Mouse (Mus musculus): Measurements from ENCODE around the gene Carns1. TPM values are rescaled to one million over a fixed set of nuclear protein-coding genes. Genes with fewer than 3 reads are reported as not detected.

Carns1 gene
- total and polyA plus RNA-seq, 3 experiments, result 1.7 to 4.0 (median 3.8) TPM

DNA sequence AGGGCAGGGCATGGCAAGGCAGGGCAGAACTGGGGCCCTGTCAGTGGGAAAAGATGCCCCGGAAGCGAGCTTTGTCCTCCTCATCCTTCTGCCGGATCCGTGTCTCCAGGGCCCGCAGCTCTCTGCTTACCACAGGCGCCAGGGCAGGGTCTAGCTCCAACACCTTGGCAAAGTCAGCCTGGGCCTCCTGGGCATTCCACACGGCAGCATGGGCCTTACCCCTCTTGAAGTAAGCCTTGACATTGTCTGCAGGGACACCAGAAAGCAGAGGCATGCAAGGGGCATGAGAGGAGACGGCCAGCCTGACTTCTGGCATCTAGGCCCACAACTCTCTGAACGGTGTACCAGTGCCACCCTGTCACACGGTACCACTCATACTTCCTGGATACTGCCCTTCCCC, 60.7 kb downstream of the Carns1 start:
- no peaks in the 10 kb centered on the region for H3K27me3 ChIP-seq (replicated peaks)
- H3K27ac ChIP-seq (ENCODE audit: insufficient read depth, low read depth), result peak overlapping the region; percentile 89
- H3K4me1 ChIP-seq (ENCODE audit: control insufficient read depth in 1 of 2, insufficient read depth in 2 of 2), result peaks cover 19 to 55% of the 10 kb centered on the region in 2 experiments
- in situ Hi-C loops (cut with MboI; ENCODE audit: low pct_ligation_motif_present, low pct_unique_long_range_greater_than_20kb, low sequenced_read_pairs) (no loop called here), dilution Hi-C loops (cut with MboI; ENCODE audit: extremely low pct_ligation_motif_present, extremely low pct_unique_long_range_greater_than_20kb, low sequenced_read_pairs) (no loop called here)
- H3K4me2 ChIP-seq (ENCODE audit: insufficient read depth, low read depth, poor library complexity, severe bottlenecking), result no peak overlapping the region
- no peaks in the 10 kb centered on the region for H3K79me2 ChIP-seq (replicated peaks; ENCODE audit: control insufficient read depth, extremely low read depth, insufficient read depth, poor library complexity, severe bottlenecking)
- no peak overlapping the region for H3K4me3 ChIP-seq (replicated peaks in 1 of 3; ENCODE audit: low read depth in 2 of 3, low read length in 2 of 3, poor library complexity in 1 of 3)
- peaks cover 75 to 89% of the 10 kb centered on the region in 2 experiments for H3K36me3 ChIP-seq (replicated peaks in 1 of 2; ENCODE audit: control insufficient read depth in 1 of 2, insufficient read depth in 1 of 2, low read length in 1 of 2)
- no peaks in the 10 kb centered on the region for H3K9me3 ChIP-seq (replicated peaks; ENCODE audit: low read length)
- TF ChIP-seq SMC3 (IDR thresholded peaks at IDR 0.05; ENCODE audit: low read depth, low read length) (no peak), NRF1 (IDR thresholded peaks at IDR 0.05; ENCODE audit: low read depth, low read length) (no peak), JUN (IDR thresholded peaks at IDR 0.05; ENCODE audit: insufficient read depth, low read depth, low read length) (no peak), USF1 (IDR thresholded peaks at IDR 0.05; ENCODE audit: low read depth, low read length) (no peak), CTCF (conservative IDR thresholded peaks at IDR 0.05 in 1 of 2, IDR thresholded peaks at IDR 0.05 in 1 of 2; ENCODE audit: low read depth in 2 of 2, low read length in 2 of 2) (no peak), SIN3A (IDR thresholded peaks at IDR 0.05; ENCODE audit: low read length) (no peak), EP300 (IDR thresholded peaks at IDR 0.05; ENCODE audit: low read length) (no peak), KAT2A (IDR thresholded peaks at IDR 0.05; ENCODE audit: insufficient replicate concordance, low read length) (no peak), MYC (IDR thresholded peaks at IDR 0.05; ENCODE audit: low read depth, low read length) (no peak), ZNF384 (IDR thresholded peaks at IDR 0.05; ENCODE audit: low read depth, low read length) (no peak), POLR2A (IDR thresholded peaks at IDR 0.05; ENCODE audit: low read depth, low read length) (no peak), ZMIZ1 (IDR thresholded peaks at IDR 0.05; ENCODE audit: low read depth, low read length) (no peak), ETS1 (conservative IDR thresholded peaks at IDR 0.05; ENCODE audit: low read depth, low read length) (no peak), MXI1 (IDR thresholded peaks at IDR 0.05; ENCODE audit: low read depth, low read length) (no peak), RCOR1 (conservative IDR thresholded peaks at IDR 0.05; ENCODE audit: low read depth, low read length) (no peak), JUND (conservative IDR thresholded peaks at IDR 0.05; ENCODE audit: low read depth, low read length) (no peak), BHLHE40 (IDR thresholded peaks at IDR 0.05; ENCODE audit: low read depth, low read length) (no peak), MEF2A (IDR thresholded peaks at IDR 0.05; ENCODE audit: borderline replicate concordance, low read depth, low read length) (no peak), E2F4 (IDR thresholded peaks at IDR 0.05; ENCODE audit: insufficient replicate concordance, low read depth, low read length) (no peak)
- no peak overlapping the region for H3K9ac ChIP-seq (ENCODE audit: insufficient read depth, low read depth)
- no peak for DNase-seq (ENCODE audit: extremely low read depth)

Other genes starting within 250 kb of the Carns1 start
Only the 20 nearest of the 32 such genes appear.
- 6.0 and 21.1 TPM in 2 replicates for gene Gstp2, start 129.5 kb downstream of the Carns1 start, total RNA-seq (2012; rRNA removed)
- not detected in 2 replicates for gene Gstp2, start 129.5 kb downstream of the Carns1 start, total RNA-seq (2014; rRNA removed)
- gene Gstp2, start 129.5 kb downstream of the Carns1 start, polyA plus RNA-seq (2012; ENCODE audit: insufficient read length, low read depth), result 1.4 and 2.4 TPM in 2 replicates
- gene Gstp3, start 115.9 kb downstream of the Carns1 start, total RNA-seq (2012; rRNA removed), result 0.46 and 1.4 TPM in 2 replicates
- gene Gstp3, start 115.9 kb downstream of the Carns1 start, total RNA-seq (2014; rRNA removed), result not detected in 2 replicates
- gene Gstp3, start 115.9 kb downstream of the Carns1 start, polyA plus RNA-seq (2012; ENCODE audit: insufficient read length, low read depth), result not detected in 2 replicates
- gene Cabp2, start 93.9 kb downstream of the Carns1 start, total RNA-seq (2012; rRNA removed), result not detected in 2 replicates
- gene Cabp2, start 93.9 kb downstream of the Carns1 start, total RNA-seq (2014; rRNA removed), result not detected in 2 replicates
- gene Cabp2, start 93.9 kb downstream of the Carns1 start, polyA plus RNA-seq (2012; ENCODE audit: insufficient read length, low read depth), result not detected in 2 replicates
- gene Cdk2ap2, start 78.3 kb downstream of the Carns1 start, total RNA-seq (2012; rRNA removed), result 69.5 and 90.3 TPM in 2 replicates
- 57.0 and 63.4 TPM in 2 replicates for gene Cdk2ap2, start 78.3 kb downstream of the Carns1 start, total RNA-seq (2014; rRNA removed)
- gene Cdk2ap2, start 78.3 kb downstream of the Carns1 start, polyA plus RNA-seq (2012; ENCODE audit: insufficient read length, low read depth), result 55.6 and 67.1 TPM in 2 replicates
- 43.8 and 46.1 TPM in 2 replicates for gene Pitpnm1, start 75.5 kb downstream of the Carns1 start, total RNA-seq (2012; rRNA removed)
- 14.8 and 15.9 TPM in 2 replicates for gene Pitpnm1, start 75.5 kb downstream of the Carns1 start, total RNA-seq (2014; rRNA removed)
- 33.3 and 34.7 TPM in 2 replicates for gene Pitpnm1, start 75.5 kb downstream of the Carns1 start, polyA plus RNA-seq (2012; ENCODE audit: insufficient read length, low read depth)
- gene Aip, start 49.6 kb downstream of the Carns1 start, total RNA-seq (2012; rRNA removed), result 37.5 and 39.7 TPM in 2 replicates
- gene Aip, start 49.6 kb downstream of the Carns1 start, total RNA-seq (2014; rRNA removed), result 10.8 and 11.7 TPM in 2 replicates
- gene Aip, start 49.6 kb downstream of the Carns1 start, polyA plus RNA-seq (2012; ENCODE audit: insufficient read length, low read depth), result 64.8 and 87.9 TPM in 2 replicates
- gene Gpr152, start 35.7 kb downstream of the Carns1 start, total RNA-seq (2012; rRNA removed), result 0.17 and 0.25 TPM in 2 replicates
- gene Gpr152, start 35.7 kb downstream of the Carns1 start, total RNA-seq (2014; rRNA removed), result 0.05 TPM in 1 of 2 replicates, not detected in the other
- gene Gpr152, start 35.7 kb downstream of the Carns1 start, polyA plus RNA-seq (2012; ENCODE audit: insufficient read length, low read depth), result 0.71 and 0.82 TPM in 2 replicates
- 2.8 and 3.3 TPM in 2 replicates for gene Cabp4, start 31.4 kb downstream of the Carns1 start, total RNA-seq (2012; rRNA removed)
- gene Cabp4, start 31.4 kb downstream of the Carns1 start, total RNA-seq (2014; rRNA removed), result 6.4 and 6.9 TPM in 2 replicates
- gene Cabp4, start 31.4 kb downstream of the Carns1 start, polyA plus RNA-seq (2012; ENCODE audit: insufficient read length, low read depth), result 11.8 and 14.7 TPM in 2 replicates
- 172 and 194 TPM in 2 replicates for gene Coro1b, start 26.9 kb downstream of the Carns1 start, total RNA-seq (2012; rRNA removed)
- 154 and 179 TPM in 2 replicates for gene Coro1b, start 26.9 kb downstream of the Carns1 start, total RNA-seq (2014; rRNA removed)
- gene Coro1b, start 26.9 kb downstream of the Carns1 start, polyA plus RNA-seq (2012; ENCODE audit: insufficient read length, low read depth), result 265 and 293 TPM in 2 replicates
- gene Ptprcap, start 21.9 kb downstream of the Carns1 start, total RNA-seq (2012; rRNA removed), result 438 and 452 TPM in 2 replicates
- gene Ptprcap, start 21.9 kb downstream of the Carns1 start, total RNA-seq (2014; rRNA removed), result 380 and 447 TPM in 2 replicates
- 296 and 343 TPM in 2 replicates for gene Ptprcap, start 21.9 kb downstream of the Carns1 start, polyA plus RNA-seq (2012; ENCODE audit: insufficient read length, low read depth)
- 20.7 and 25.3 TPM in 2 replicates for gene Rps6kb2, start 12.1 kb downstream of the Carns1 start, total RNA-seq (2012; rRNA removed)
- gene Rps6kb2, start 12.1 kb downstream of the Carns1 start, total RNA-seq (2014; rRNA removed), result 9.7 and 12.0 TPM in 2 replicates
- 26.6 and 27.2 TPM in 2 replicates for gene Rps6kb2, start 12.1 kb downstream of the Carns1 start, polyA plus RNA-seq (2012; ENCODE audit: insufficient read length, low read depth)
- 46.3 and 57.8 TPM in 2 replicates for gene Tbc1d10c, start 15.8 kb upstream of the Carns1 start, total RNA-seq (2012; rRNA removed)
- gene Tbc1d10c, start 15.8 kb upstream of the Carns1 start, total RNA-seq (2014; rRNA removed), result 43.5 and 51.5 TPM in 2 replicates
- gene Tbc1d10c, start 15.8 kb upstream of the Carns1 start, polyA plus RNA-seq (2012; ENCODE audit: insufficient read length, low read depth), result 57.4 and 58.5 TPM in 2 replicates
- gene Ppp1ca, start 16.6 kb upstream of the Carns1 start, total RNA-seq (2012; rRNA removed), result 502 and 585 TPM in 2 replicates
- 635 and 651 TPM in 2 replicates for gene Ppp1ca, start 16.6 kb upstream of the Carns1 start, total RNA-seq (2014; rRNA removed)
- gene Ppp1ca, start 16.6 kb upstream of the Carns1 start, polyA plus RNA-seq (2012; ENCODE audit: insufficient read length, low read depth), result 383 and 389 TPM in 2 replicates
- gene Rad9a, start 26.2 kb upstream of the Carns1 start, total RNA-seq (2012; rRNA removed), result 20.5 and 22.4 TPM in 2 replicates
- 11.5 and 14.3 TPM in 2 replicates for gene Rad9a, start 26.2 kb upstream of the Carns1 start, total RNA-seq (2014; rRNA removed)
- gene Rad9a, start 26.2 kb upstream of the Carns1 start, polyA plus RNA-seq (2012; ENCODE audit: insufficient read length, low read depth), result 20.0 and 21.7 TPM in 2 replicates
- gene Clcf1, start 38.8 kb upstream of the Carns1 start, total RNA-seq (2012; rRNA removed), result 0.29 and 1.0 TPM in 2 replicates
- gene Clcf1, start 38.8 kb upstream of the Carns1 start, total RNA-seq (2014; rRNA removed), result 0.28 TPM in 1 of 2 replicates, not detected in the other
- gene Clcf1, start 38.8 kb upstream of the Carns1 start, polyA plus RNA-seq (2012; ENCODE audit: insufficient read length, low read depth), result 0.09 TPM in 1 of 2 replicates, not detected in the other
- gene AC109138.7, start 38.9 kb upstream of the Carns1 start, total RNA-seq (2012; rRNA removed), result not detected in 2 replicates
- gene AC109138.7, start 38.9 kb upstream of the Carns1 start, total RNA-seq (2014; rRNA removed), result not detected in 2 replicates
- not detected in 2 replicates for gene AC109138.7, start 38.9 kb upstream of the Carns1 start, polyA plus RNA-seq (2012; ENCODE audit: insufficient read length, low read depth)
- 35.0 and 53.4 TPM in 2 replicates for gene Pold4, start 56.4 kb upstream of the Carns1 start, total RNA-seq (2012; rRNA removed)
- 61.5 and 76.4 TPM in 2 replicates for gene Pold4, start 56.4 kb upstream of the Carns1 start, total RNA-seq (2014; rRNA removed)
- gene Pold4, start 56.4 kb upstream of the Carns1 start, polyA plus RNA-seq (2012; ENCODE audit: insufficient read length, low read depth), result 35.1 and 36.8 TPM in 2 replicates
- 30.0 and 33.4 TPM in 2 replicates for gene Ssh3, start 93.7 kb upstream of the Carns1 start, total RNA-seq (2012; rRNA removed)
- gene Ssh3, start 93.7 kb upstream of the Carns1 start, total RNA-seq (2014; rRNA removed), result 5.6 and 6.9 TPM in 2 replicates
- 12.3 and 13.2 TPM in 2 replicates for gene Ssh3, start 93.7 kb upstream of the Carns1 start, polyA plus RNA-seq (2012; ENCODE audit: insufficient read length, low read depth)
- gene Ankrd13d, start 107.7 kb upstream of the Carns1 start, total RNA-seq (2012; rRNA removed), result 53.6 and 55.1 TPM in 2 replicates
- gene Ankrd13d, start 107.7 kb upstream of the Carns1 start, total RNA-seq (2014; rRNA removed), result 3.8 and 5.6 TPM in 2 replicates
- 13.2 and 17.3 TPM in 2 replicates for gene Ankrd13d, start 107.7 kb upstream of the Carns1 start, polyA plus RNA-seq (2012; ENCODE audit: insufficient read length, low read depth)
- 196 and 203 TPM in 2 replicates for gene Grk2, start 130.7 kb upstream of the Carns1 start, total RNA-seq (2012; rRNA removed)
- 118 and 119 TPM in 2 replicates for gene Grk2, start 130.7 kb upstream of the Carns1 start, total RNA-seq (2014; rRNA removed)
- 191 and 193 TPM in 2 replicates for gene Grk2, start 130.7 kb upstream of the Carns1 start, polyA plus RNA-seq (2012; ENCODE audit: insufficient read length, low read depth)